In genomic region chr1:170499466-170499865, GRCm38 (mm10) we compare ENCODE assay signal across 26 mouse cellular contexts.
DNase-seq lines count a peak whose midpoint lies in the region; ATAC-seq lines count a peak whose summit lies in the region.
"Had no signal": no experiment of that assay in that cellular context is flagged by ENCODE, and none has a peak within 500 bp of the region (broad histone marks: within the 10 kb centered on the region; RNA-seq: fewer than 3 reads in every experiment).

No protein-coding gene starts in this region.

- 0 out of 2 replicates have a peak, but pooled peaks have one; percentile 4 for ATAC-seq in lung, embryonic 15.5 days (ENCODE audit: borderline replicate concordance, extremely low read depth, low FRiP score, low TSS enrichment)
- ATAC-seq: CD4-positive, CD25-positive, alpha-beta regulatory T cell, adult 4 months; forebrain, embryonic 14.5 days; forebrain, postnatal 0 days; hindbrain, embryonic 16.5 days; inflammation-experienced regulatory T-cells, adult 6 months had no signal

- H3K9ac ChIP-seq in lung, embryonic 15.5 days = no peak overlapping the region
- H3K9ac ChIP-seq: embryonic facial prominence, embryonic 13.5 days; forebrain, postnatal 0 days; heart, embryonic 15.5 days; hindbrain, embryonic 13.5 days had no signal

- DNase-seq in heart, embryonic 10.5 days (ENCODE audit: low spot score) = no peak
- no peak for DNase-seq in heart, postnatal 36 days
- no peak for DNase-seq in lung, postnatal 4 days
- no peak for DNase-seq in embryonic facial prominence, embryonic 10.5 days (ENCODE audit: low spot score)
- DNase-seq in hindlimb bud, embryonic 11.5 days (ENCODE audit: extremely low spot score, low read depth, low spot score) = peak; percentile 24
- DNase-seq: adrenal gland, adult 2 months; adrenal gland, postnatal 14 days; cerebellum, adult 11 months; cerebellum, adult 2 months; cerebellum, adult 9-11 months; cerebellum, postnatal 25 days; forebrain, postnatal 0 days; heart, adult 2 months; heart, postnatal 10 days had no signal

- H3K4me2 ChIP-seq in lung, embryonic 15.5 days = no peak overlapping the region
- H3K4me2 ChIP-seq: embryonic facial prominence, embryonic 13.5 days; heart, embryonic 11.5 days; heart, embryonic 15.5 days; hindbrain, embryonic 13.5 days had no signal

- H3K4me1 ChIP-seq in heart, embryonic 10.5 days = peaks cover 84% of the 10 kb centered on the region
- peaks cover 33% of the 10 kb centered on the region for H3K4me1 ChIP-seq in lung, embryonic 15.5 days
- H3K4me1 ChIP-seq in embryonic facial prominence, embryonic 10.5 days = peaks cover 74% of the 10 kb centered on the region

- H3K27me3 ChIP-seq in heart, embryonic 10.5 days (ENCODE audit: insufficient read depth, poor library complexity, severe bottlenecking) = no peaks in the 10 kb centered on the region
- no peaks in the 10 kb centered on the region for H3K27me3 ChIP-seq in lung, embryonic 15.5 days
- no peaks in the 10 kb centered on the region; the same call in 1 of the 2 replicates for H3K27me3 ChIP-seq in embryonic facial prominence, embryonic 10.5 days (replicated peaks; ENCODE audit: low read depth, poor library complexity, severe bottlenecking)
- H3K27me3 ChIP-seq: embryonic facial prominence, embryonic 13.5 days; heart, embryonic 15.5 days; hindbrain, embryonic 13.5 days had no signal

- intact Hi-C loops in heart, postnatal 36 days (cut with DNase I) = no loop called here

- WGBS in heart, embryonic 10.5 days = 62% methylated on average over 4 of the region's 4 CpGs
- 36% methylated on average over 4 of the region's 4 CpGs for WGBS in lung, embryonic 15.5 days
- 42% methylated on average over 4 of the region's 4 CpGs for WGBS in embryonic facial prominence, embryonic 10.5 days

- no peak overlapping the region for H3K4me3 ChIP-seq in heart, embryonic 10.5 days
- H3K4me3 ChIP-seq in lung, embryonic 15.5 days = no peak overlapping the region
- no peak overlapping the region for H3K4me3 ChIP-seq in embryonic facial prominence, embryonic 10.5 days
- H3K4me3 ChIP-seq: embryonic facial prominence, embryonic 13.5 days; erythroblast, embryonic 14.5 days; gastrocnemius, adult 2 months; heart, adult 2 months; heart, embryonic 15.5 days; hindbrain, embryonic 10.5 days; hindbrain, embryonic 13.5 days had no signal

- H3K27ac ChIP-seq in heart, embryonic 10.5 days = peak overlapping the region; percentile 65
- no peak overlapping the region for H3K27ac ChIP-seq in lung, embryonic 15.5 days
- H3K27ac ChIP-seq in embryonic facial prominence, embryonic 10.5 days (replicated peaks) = 0 out of 2 replicates have a peak overlapping the region, but pooled peaks have one; percentile 6
- H3K27ac ChIP-seq: embryonic facial prominence, embryonic 13.5 days; gastrocnemius, adult 2 months; heart, adult 2 months; heart, embryonic 15.5 days; hindbrain, embryonic 10.5 days had no signal

- H3K9me3 ChIP-seq in heart, embryonic 10.5 days = no peaks in the 10 kb centered on the region
- H3K9me3 ChIP-seq in lung, embryonic 15.5 days = no peaks in the 10 kb centered on the region
- no peaks in the 10 kb centered on the region for H3K9me3 ChIP-seq in embryonic facial prominence, embryonic 10.5 days
- H3K9me3 ChIP-seq: embryonic facial prominence, embryonic 13.5 days; heart, embryonic 15.5 days; hindbrain, embryonic 10.5 days; hindbrain, embryonic 13.5 days had no signal

- no peaks in the 10 kb centered on the region for H3K36me3 ChIP-seq in heart, embryonic 10.5 days
- H3K36me3 ChIP-seq in lung, embryonic 15.5 days = no peaks in the 10 kb centered on the region
- H3K36me3 ChIP-seq in embryonic facial prominence, embryonic 10.5 days (replicated peaks) = no peaks in the 10 kb centered on the region
- H3K36me3 ChIP-seq: embryonic facial prominence, embryonic 13.5 days; heart, embryonic 15.5 days; hindbrain, embryonic 10.5 days; hindbrain, embryonic 13.5 days had no signal
